Mouse (Mus musculus): ENCODE results near the gene Spen.

The Spen gene

GRCm38 (mm10) chr4:141443641-141444429 lies 94.6 kb downstream of the Spen start:
- no peak for DNase-seq

- peak; percentile 62 for DNase-seq
Observed at GRCm38 (mm10) chr4:141440877-141441276, 97.5 kb downstream of the Spen start.

- peak; percentile 54 for DNase-seq
Observed at GRCm38 (mm10) chr4:141439083-141439803, 99.2 kb downstream of the Spen start.

GRCm38 (mm10) chr4:141435974-141436373 lies 102.4 kb downstream of the Spen start, which contains the start of gene Srarp:
Gene Srarp, minus strand, starts transcription at chr4:141436105.
- DNase-seq = no peak

GRCm38 (mm10) chr4:141433191-141433590 lies 105.2 kb downstream of the Spen start:
- DNase-seq = no peak

GRCm38 (mm10) chr4:141432666-141433065 lies 105.7 kb downstream of the Spen start:
- DNase-seq = no peak

- peak; percentile 85 for DNase-seq
Observed at GRCm38 (mm10) chr4:141430997-141431396, 107.4 kb downstream of the Spen start.

GRCm38 (mm10) chr4:141429847-141430246 lies 108.5 kb downstream of the Spen start:
- peak; percentile 76 for DNase-seq

- DNase-seq = no peak
Observed at GRCm38 (mm10) chr4:141429381-141429780, 109.0 kb downstream of the Spen start.

- DNase-seq = no peak
Observed at GRCm38 (mm10) chr4:141427921-141428320, 110.5 kb downstream of the Spen start.

- DNase-seq = no peak
Observed at GRCm38 (mm10) chr4:141426796-141427745, 111.3 kb downstream of the Spen start.

GRCm38 (mm10) chr4:141425484-141426479 lies 112.6 kb downstream of the Spen start:
- DNase-seq = peak; percentile 73

- DNase-seq = peak; percentile 16
Observed at GRCm38 (mm10) chr4:141423691-141424431, 114.5 kb downstream of the Spen start.

- peak; percentile 10 for DNase-seq
Observed at GRCm38 (mm10) chr4:141423288-141423687, 115.1 kb downstream of the Spen start.

GRCm38 (mm10) chr4:141422841-141423240 lies 115.6 kb downstream of the Spen start:
- DNase-seq = no peak

GRCm38 (mm10) chr4:141421423-141421822 lies 117.0 kb downstream of the Spen start:
- peak; percentile 71 for DNase-seq

GRCm38 (mm10) chr4:141420886-141421285 lies 117.5 kb downstream of the Spen start:
- DNase-seq = no peak

GRCm38 (mm10) chr4:141420192-141420829 lies 118.1 kb downstream of the Spen start, which contains the start of gene Hspb7:
Gene Hspb7, plus strand, starts transcription at chr4:141420779.
- DNase-seq = no peak

GRCm38 (mm10) chr4:141419398-141420191 lies 118.8 kb downstream of the Spen start:
- DNase-seq = peak; percentile 60

All from kidney, postnatal 10 days (tissue).